Mouse (Mus musculus): ENCODE results near the gene Camk2d.

- TF ChIP-seq CTCF (IDR thresholded peaks at IDR 0.05; ENCODE audit: low read depth) (no peak), EP300 (optimal IDR thresholded peaks at IDR 0.05) (no peak)
Measured at GRCm38 (mm10) chr3:126695456-126696293, 99.6 kb downstream of the Camk2d start.

All from stomach, postnatal 0 days (tissue).